Mouse (Mus musculus) liver, embryonic 13.5 days (tissue): ENCODE measurements at regions not wholly inside any gene's neighbourhood (a gene's known extent, or its start where the extent isn't known, plus 50 kb on each side); places are given as distances from the start of the nearest gene placed in this dataset.
A peak's percentile ranks its signal among the peaks of the same experiment; 100 is the strongest.

Source experiments
- ATAC-seq: fragments of 200-750 bp; cut with Nextera tagmentation; 2 replicates; pipeline ENCODE4 v1.8.0; 2017; ENCODE audit warnings: low read depth, mild to moderate bottlenecking, moderate number of reproducible peaks, moderate library complexity
- DNase-seq: peaks from one replicate; pipeline ENCODE4 v3.0.0; 2022
- H3K27ac ChIP-seq: fragments of 300-500 bp; sonication (generic); 2 replicates; pipeline ENCODE4 v1.5.1; 2015; ENCODE audit warnings: moderate library complexity, mild to moderate bottlenecking, inconsistent platforms
- H3K27me3 ChIP-seq: fragments of 300-500 bp; sonication (generic); 2 replicates; pipeline ENCODE4 v1.6.1; 2015; ENCODE audit warnings: mild to moderate bottlenecking, inconsistent platforms
- H3K36me3 ChIP-seq: fragments of 300-500 bp; sonication (generic); 2 replicates; pipeline ENCODE4 v1.6.1; 2015; ENCODE audit warnings: mild to moderate bottlenecking, inconsistent platforms
- H3K4me1 ChIP-seq: fragments of 300-500 bp; sonication (generic); replicated peaks from 2 replicates; pipeline ENCODE4 v1.6.1; 2015; ENCODE audit warnings: inconsistent platforms
- H3K4me2 ChIP-seq: fragments of 300-500 bp; sonication (generic); 2 replicates; pipeline ENCODE4 v1.6.1; 2015; ENCODE audit warnings: inconsistent platforms, mild to moderate bottlenecking, moderate library complexity
- H3K4me3 ChIP-seq: fragments of 300-500 bp; sonication (generic); replicated peaks from 2 replicates; pipeline ENCODE4 v1.5.1; 2015; ENCODE audit warnings: mild to moderate bottlenecking, inconsistent platforms
- H3K9ac ChIP-seq: fragments of 300-500 bp; sonication (generic); 2 replicates; pipeline ENCODE4 v1.6.1; 2015; ENCODE audit warnings: mild to moderate bottlenecking, inconsistent platforms
- H3K9me3 ChIP-seq: fragments of 300-500 bp; sonication (generic); replicated peaks from 2 replicates; pipeline ENCODE4 v1.6.1; 2016; ENCODE audit warnings: inconsistent platforms
- WGBS: fragments of 180-500 bp; shearing (Covaris S2); methylation state at CpG from one replicate; pipeline ENCODE4 v1.1.7; 2015; ENCODE audit not compliant: insufficient replicate concordance; 5-methylcytosine and 5-hydroxymethylcytosine counted together

DNA sequence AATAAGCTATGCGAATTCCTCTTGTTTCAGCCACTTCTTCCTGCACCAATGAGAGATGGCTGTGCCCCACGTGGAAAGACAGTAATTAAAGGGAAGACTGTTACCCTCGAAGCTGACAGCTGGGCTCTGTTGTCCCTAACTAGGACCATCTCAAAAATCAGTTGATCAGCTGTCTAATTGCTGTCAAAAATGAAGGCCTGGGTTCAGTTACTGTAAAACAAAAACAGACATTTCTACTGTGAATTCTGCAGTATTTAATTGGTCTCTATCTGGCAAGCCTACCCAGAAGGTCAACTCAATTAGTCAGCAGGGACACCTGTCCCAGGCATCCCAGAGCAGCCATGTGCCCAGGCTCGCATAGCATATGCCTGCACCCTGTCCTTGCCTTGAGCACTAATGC is 385.8 kb upstream of the Zdhhc25 start:
- Histone ChIP-seq H3K4me2 (no peak overlapping the region), H3K9me3 (0 out of 2 replicates have a peak, but pooled peaks cover 12% of the 10 kb centered on the region), H3K36me3 (no peaks in the 10 kb centered on the region), H3K4me3 (no peak overlapping the region), H3K27ac (no peak overlapping the region), H3K4me1 (no peaks in the 10 kb centered on the region), H3K27me3 (no peaks in the 10 kb centered on the region), H3K9ac (no peak overlapping the region)
- ATAC-seq (no peak), DNase-seq (no peak)
- 35% methylated on average over 4 of the region's 4 CpGs for WGBS

DNA sequence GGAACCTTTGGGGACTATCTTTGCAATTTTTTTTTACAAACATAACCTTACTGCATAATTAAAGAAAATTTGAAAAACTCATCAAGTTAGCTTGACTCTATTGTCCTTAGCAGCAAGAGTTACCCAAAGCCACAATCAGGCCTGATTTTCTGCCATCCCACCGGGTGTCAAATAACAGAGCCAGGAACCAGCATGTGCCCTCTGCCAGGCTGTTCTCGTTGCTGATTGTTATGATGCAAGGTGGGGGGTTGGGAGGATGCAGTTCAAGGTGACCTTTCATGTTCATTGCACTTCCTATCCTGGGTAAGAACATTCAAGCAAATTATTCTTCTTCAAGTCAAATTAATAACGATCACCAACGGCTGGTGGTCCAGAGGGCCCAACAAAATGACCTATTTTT is 370.6 kb upstream of the Zdhhc25 start:
- Histone ChIP-seq H3K27me3 (no peaks in the 10 kb centered on the region), H3K9ac (no peak overlapping the region), H3K4me3 (no peak overlapping the region), H3K9me3 (0 out of 2 replicates have a peak, but pooled peaks cover 17% of the 10 kb centered on the region), H3K36me3 (no peaks in the 10 kb centered on the region), H3K4me1 (no peaks in the 10 kb centered on the region), H3K27ac (no peak overlapping the region), H3K4me2 (no peak overlapping the region)
- WGBS = 63% methylated on average over 4 of the region's 4 CpGs
- DNase-seq (no peak), ATAC-seq (no peak)

DNA sequence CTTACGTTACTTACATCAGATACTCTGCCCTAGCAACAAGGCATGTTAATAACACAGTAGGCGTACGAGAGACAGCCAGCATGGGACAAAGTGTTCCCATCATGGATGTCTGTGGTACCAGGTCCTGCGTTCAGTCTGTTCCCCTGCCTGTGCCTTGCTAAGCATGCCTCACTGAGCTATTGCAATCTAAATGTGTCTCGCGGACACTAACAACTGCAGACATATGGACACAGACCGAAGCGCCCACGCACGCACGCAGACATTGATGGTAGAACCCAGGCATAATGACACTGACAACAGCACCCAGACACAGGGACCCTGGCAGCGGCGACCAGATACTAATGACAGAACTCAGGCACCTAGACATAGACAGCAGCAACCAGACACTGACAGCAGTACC is 355.5 kb upstream of the Zdhhc25 start:
- ATAC-seq = no peak
- Histone ChIP-seq H3K9ac (no peak overlapping the region), H3K4me3 (no peak overlapping the region), H3K4me1 (no peaks in the 10 kb centered on the region), H3K27ac (no peak overlapping the region), H3K4me2 (no peak overlapping the region), H3K9me3 (peaks cover 14% of the 10 kb centered on the region; the same call in 1 of the 2 replicates), H3K27me3 (no peaks in the 10 kb centered on the region), H3K36me3 (no peaks in the 10 kb centered on the region)
- 80% methylated on average over 13 of the region's 13 CpGs for WGBS
- no peak for DNase-seq

DNA sequence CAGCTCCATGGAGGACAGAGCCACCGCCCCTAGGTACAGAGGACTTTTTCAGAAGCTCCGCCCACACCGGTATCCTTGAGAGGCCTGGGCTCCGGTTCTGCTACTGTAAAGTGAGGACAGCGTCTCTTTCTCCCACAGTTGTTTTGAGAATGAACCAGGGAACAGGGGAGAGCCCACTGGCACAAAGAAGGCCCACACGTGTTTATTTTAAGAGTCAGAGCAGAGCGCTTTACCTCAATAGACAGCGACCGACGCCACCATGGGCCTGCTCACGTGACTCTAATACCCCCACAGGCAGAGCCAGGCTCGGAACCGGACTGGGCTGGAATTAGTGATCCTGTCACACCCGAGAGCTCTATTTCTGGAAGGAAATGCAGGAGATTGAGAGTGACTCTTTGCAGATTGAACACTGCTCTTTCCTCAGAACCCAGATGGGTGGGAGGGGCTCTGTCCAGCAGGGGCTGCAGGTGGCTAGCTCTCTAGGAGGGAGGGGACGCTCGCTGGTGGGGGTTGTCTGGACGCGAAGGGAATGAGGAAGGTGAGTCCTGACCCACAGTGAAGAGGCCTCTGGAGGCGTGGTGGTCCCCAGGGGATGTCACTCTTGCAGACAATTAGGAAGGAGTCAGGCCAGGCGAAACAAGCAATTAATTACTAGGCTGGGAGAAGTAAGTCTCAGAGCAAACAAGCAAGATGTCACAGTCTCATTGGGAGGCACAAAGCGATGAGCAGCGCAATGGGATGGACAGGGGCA is 354.4 kb upstream of the Zdhhc25 start:
- DNase-seq = no peak
- no peaks in the 10 kb centered on the region for H3K4me1 ChIP-seq
- H3K4me3 ChIP-seq = no peak overlapping the region

DNA sequence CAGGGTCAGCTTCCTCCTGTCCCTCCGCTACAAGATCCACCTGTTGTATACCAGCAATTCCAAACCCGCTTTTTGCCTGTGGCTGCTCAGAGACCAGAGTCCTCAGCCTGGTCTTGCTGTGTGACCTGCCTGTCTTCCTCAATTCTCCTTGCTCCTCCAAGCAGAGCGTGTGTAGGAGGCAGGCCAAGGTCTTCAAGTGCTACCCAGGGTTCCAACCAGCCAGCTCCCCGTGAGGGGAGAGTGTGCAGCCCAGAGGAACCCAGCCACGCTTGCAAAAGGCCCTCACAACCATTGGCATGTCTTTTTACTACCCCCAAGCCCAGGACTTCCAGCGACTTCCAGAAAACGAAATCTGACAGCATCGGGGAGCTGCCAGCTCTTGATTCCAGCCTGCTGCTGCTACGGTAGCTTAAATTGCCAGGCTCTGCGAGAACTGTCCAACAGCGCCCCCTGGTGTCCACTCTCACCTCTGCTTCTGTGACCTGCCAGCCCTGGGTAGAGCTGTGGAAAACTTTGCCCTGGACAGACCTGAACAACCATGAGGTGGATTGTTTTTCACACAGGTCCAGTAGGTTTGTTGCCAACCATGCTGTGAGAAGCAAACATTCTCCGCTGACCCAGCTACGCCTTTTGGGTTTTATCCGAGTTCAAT is 352.0 kb upstream of the Zdhhc25 start:
- WGBS = 34% methylated on average over 14 of the region's 14 CpGs
- H3K4me3 ChIP-seq = no peak overlapping the region
- H3K4me2 ChIP-seq = no peak overlapping the region
- H3K4me1 ChIP-seq = no peaks in the 10 kb centered on the region
- H3K36me3 ChIP-seq = no peaks in the 10 kb centered on the region
- no peak overlapping the region for H3K27ac ChIP-seq
- H3K9me3 ChIP-seq = peaks cover 10% of the 10 kb centered on the region; the same call in 1 of the 2 replicates
- H3K27me3 ChIP-seq = no peaks in the 10 kb centered on the region
- H3K9ac ChIP-seq = no peak overlapping the region
- peak; percentile 9 for DNase-seq
- ATAC-seq = no peak

More for the DNA sequence above, 354.4 kb upstream of the Zdhhc25 start:
- 57% methylated on average over 22 of the region's 22 CpGs for WGBS
- H3K9me3 ChIP-seq = peaks cover 16% of the 10 kb centered on the region; the same call in 1 of the 2 replicates
- no peak overlapping the region for H3K27ac ChIP-seq
- H3K36me3 ChIP-seq = no peaks in the 10 kb centered on the region
- ATAC-seq = no peak
- no peaks in the 10 kb centered on the region for H3K27me3 ChIP-seq
- H3K4me2 ChIP-seq = no peak overlapping the region
- H3K9ac ChIP-seq = no peak overlapping the region

DNA sequence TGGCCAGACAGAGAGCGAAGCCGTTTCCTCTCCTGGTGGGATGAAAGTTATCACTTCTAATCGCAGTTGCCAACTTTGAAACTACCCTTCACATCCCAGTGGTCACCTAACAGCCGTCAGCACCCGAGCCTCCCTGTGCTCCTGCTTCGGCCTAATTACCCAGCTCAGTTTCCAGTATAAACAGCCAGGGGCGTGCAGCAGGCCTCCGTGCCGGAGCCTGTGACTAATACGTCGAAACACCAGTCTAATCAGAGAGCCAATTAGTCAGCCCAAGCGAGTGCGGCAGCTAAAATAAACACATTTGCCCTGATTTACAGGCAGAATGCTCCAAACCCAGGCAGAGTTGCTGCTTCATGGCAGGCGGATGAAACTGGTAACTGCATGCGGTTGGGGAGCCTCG is 312.1 kb upstream of the Zdhhc25 start:
- Histone ChIP-seq H3K9me3 (peaks cover 14% of the 10 kb centered on the region; the same call in 1 of the 2 replicates), H3K27ac (no peak overlapping the region), H3K4me1 (no peaks in the 10 kb centered on the region), H3K9ac (no peak overlapping the region), H3K4me2 (no peak overlapping the region), H3K36me3 (no peaks in the 10 kb centered on the region), H3K27me3 (no peaks in the 10 kb centered on the region), H3K4me3 (no peak overlapping the region)
- DNase-seq = no peak
- 58% methylated on average over 16 of the region's 16 CpGs for WGBS
- ATAC-seq = no peak

DNA sequence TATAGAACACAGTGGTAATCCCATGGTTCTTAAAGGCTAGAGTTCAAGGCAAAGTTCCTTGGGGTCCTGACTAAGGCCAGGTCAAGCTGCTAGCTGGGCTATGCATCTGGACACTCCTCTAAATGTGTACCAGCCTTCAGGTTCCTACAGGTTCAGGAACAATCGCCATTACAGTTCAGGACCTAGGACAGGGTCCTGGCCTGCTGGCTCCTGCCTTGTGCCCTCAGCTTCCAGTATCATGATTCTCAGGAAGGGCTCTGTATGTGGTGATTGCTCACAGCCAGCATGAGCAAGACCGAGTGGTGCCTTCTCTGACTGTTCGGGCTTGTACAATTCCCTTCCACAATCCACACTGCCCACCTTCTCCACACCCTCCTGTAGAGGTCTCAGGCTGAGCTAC is 311.4 kb upstream of the Zdhhc25 start:
- Histone ChIP-seq H3K4me3 (no peak overlapping the region), H3K27ac (no peak overlapping the region), H3K27me3 (no peaks in the 10 kb centered on the region), H3K9ac (no peak overlapping the region), H3K4me1 (no peaks in the 10 kb centered on the region), H3K4me2 (no peak overlapping the region), H3K36me3 (no peaks in the 10 kb centered on the region), H3K9me3 (peaks cover 12% of the 10 kb centered on the region; the same call in 1 of the 2 replicates)
- ATAC-seq = no peak
- DNase-seq = no peak
- 53% methylated on average over 3 of the region's 3 CpGs for WGBS

DNA sequence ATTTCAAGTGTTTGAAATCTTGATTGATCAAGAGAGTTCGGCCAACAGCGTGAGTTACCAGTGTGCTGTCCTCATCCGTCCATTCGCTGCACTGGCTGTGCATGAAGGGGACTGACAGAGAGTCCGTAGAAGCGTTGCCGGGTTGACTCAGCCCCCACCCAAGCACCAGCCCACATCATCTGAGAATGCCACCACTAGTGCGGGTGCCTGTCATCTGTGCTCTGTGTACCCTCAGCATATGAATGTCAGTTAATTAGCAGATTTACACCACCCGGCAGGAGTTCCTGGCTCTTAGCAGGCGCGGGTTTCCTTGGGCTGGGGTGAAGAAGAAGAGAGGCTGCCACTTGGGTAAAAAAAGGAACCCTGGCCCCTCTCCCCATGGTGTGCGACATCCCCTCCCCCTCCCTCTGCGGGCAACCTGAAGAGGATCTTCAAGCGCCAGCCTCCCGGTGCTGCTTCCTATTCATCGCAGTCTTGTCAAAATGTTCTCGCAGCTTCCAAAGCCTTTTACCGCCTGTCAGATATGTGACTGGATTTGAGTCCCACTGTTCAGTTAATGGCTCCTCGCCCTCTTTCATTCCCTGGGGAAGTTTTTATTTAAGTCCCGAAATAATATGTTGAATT is 309.2 kb upstream of the Zdhhc25 start:
- no peaks in the 10 kb centered on the region for H3K27me3 ChIP-seq
- WGBS = 19% methylated on average over 20 of the region's 20 CpGs
- no peak overlapping the region for H3K4me3 ChIP-seq

DNA sequence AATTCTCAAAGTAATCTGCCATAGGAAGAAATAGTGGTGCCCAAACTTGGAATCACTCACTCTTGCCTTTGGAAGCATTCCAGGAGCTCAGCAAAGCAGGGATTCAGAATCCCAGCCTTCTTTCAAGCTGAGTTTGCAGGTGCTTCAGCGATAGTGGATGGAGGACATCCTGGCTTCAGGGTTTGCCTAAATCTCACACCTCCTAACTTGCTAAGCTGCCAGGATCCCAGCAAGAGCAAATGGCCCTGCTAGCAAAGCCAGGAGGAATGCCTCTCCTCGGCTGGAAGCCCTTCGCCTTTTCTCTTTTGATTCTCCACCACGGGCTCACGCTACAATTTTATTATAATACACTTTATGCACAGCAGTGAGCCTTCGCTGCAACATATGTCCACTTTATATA is 301.0 kb upstream of the Zdhhc25 start:
- no peak overlapping the region for H3K4me3 ChIP-seq
- H3K27ac ChIP-seq = no peak overlapping the region
- no peaks in the 10 kb centered on the region for H3K27me3 ChIP-seq
- no peak overlapping the region for H3K4me2 ChIP-seq
- 32% methylated on average over 6 of the region's 6 CpGs for WGBS
- H3K9me3 ChIP-seq = peaks cover 11% of the 10 kb centered on the region; the same call in 1 of the 2 replicates
- ATAC-seq (no peak), DNase-seq (no peak)
- H3K4me1 ChIP-seq = no peaks in the 10 kb centered on the region
- H3K9ac ChIP-seq = no peak overlapping the region
- no peaks in the 10 kb centered on the region for H3K36me3 ChIP-seq

More for the DNA sequence above, 309.2 kb upstream of the Zdhhc25 start:
- Histone ChIP-seq H3K27ac (no peak overlapping the region), H3K9me3 (peaks cover 9% of the 10 kb centered on the region; the same call in 1 of the 2 replicates), H3K4me1 (no peaks in the 10 kb centered on the region), H3K4me2 (no peak overlapping the region), H3K9ac (no peak overlapping the region), H3K36me3 (no peaks in the 10 kb centered on the region)
- DNase-seq = no peak
- no peak for ATAC-seq

DNA sequence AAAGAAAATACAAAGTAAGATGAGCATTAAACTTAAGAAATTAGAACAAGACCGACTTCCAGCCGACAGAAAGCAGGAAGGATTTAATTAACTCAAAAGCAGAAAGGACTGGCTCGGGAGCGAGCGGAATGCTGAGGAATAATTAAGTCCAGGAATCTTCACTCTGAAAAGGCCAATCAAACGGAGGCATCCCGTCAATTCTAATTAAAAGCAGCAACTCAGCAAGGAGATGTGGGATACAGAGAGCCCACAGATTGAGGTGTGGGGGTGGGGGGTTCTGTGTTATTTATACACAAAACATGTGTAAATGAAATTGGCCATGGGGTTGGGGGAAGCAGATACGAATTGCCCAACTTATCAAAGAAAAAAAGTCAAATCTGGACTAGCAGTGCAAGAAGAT is 288.9 kb upstream of the Zdhhc25 start:
- Histone ChIP-seq H3K27me3 (no peaks in the 10 kb centered on the region), H3K27ac (no peak overlapping the region), H3K4me1 (no peaks in the 10 kb centered on the region), H3K4me3 (no peak overlapping the region), H3K4me2 (no peak overlapping the region), H3K36me3 (no peaks in the 10 kb centered on the region), H3K9ac (no peak overlapping the region), H3K9me3 (peaks cover 8% of the 10 kb centered on the region; the same call in 1 of the 2 replicates)
- DNase-seq (no peak), ATAC-seq (no peak)
- WGBS = 75% methylated on average over 8 of the region's 8 CpGs

DNA sequence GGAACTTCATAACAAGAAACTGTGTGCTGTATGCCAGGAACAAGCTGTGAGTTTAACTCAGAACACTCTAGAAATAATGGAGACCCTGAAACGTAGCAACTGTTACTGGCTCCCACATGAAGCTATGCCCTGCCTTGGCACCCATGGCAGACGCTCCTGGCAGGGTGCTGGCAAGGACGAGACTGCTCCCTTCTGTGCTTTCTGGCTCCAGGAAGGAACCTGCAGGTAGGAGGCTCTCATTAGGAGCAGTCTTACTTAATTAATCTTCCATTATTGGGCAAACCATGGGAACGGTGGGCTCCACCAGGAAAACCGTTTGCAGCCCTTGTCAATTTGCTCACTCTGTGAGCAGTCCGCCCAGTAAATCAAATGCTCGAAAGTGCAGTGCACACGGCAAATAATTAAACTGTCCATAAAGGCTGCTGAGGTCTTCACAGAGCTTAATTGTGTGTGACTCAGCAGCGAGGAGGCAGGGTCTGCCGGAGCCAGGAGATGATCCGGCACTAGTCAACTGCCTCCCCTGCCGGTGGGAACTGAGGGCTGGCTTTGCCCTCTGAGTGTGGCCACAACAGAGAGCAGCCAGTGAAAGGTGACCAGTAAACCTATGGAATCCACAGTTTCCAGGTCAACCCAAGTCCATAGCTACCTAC is 285.2 kb upstream of the Zdhhc25 start:
- Histone ChIP-seq H3K9ac (no peak overlapping the region), H3K36me3 (no peaks in the 10 kb centered on the region), H3K4me3 (no peak overlapping the region), H3K4me2 (no peak overlapping the region), H3K27ac (no peak overlapping the region), H3K4me1 (no peaks in the 10 kb centered on the region), H3K27me3 (no peaks in the 10 kb centered on the region), H3K9me3 (no peaks in the 10 kb centered on the region)
- ATAC-seq (no peak), DNase-seq (no peak)
- 62% methylated on average over 12 of the region's 12 CpGs for WGBS
